In genomic region chr17:26949866-26950265, GRCm38 (mm10) we compare ENCODE assay signal across 9 mouse cellular contexts. TPM values are rescaled to one million over a fixed set of nuclear protein-coding genes. Genes with fewer than 3 reads are reported as not detected.
DNase-seq lines count a peak whose midpoint lies in the region; ATAC-seq lines count a peak whose summit lies in the region.
"Had no signal": no experiment of that assay in that cellular context is flagged by ENCODE, and none has a peak within 500 bp of the region (broad histone marks: within the 10 kb centered on the region; RNA-seq: fewer than 3 reads in every experiment).

No protein-coding gene starts in this region.

- H3K9me3 ChIP-seq in liver, embryonic 13.5 days (replicated peaks): no peaks in the 10 kb centered on the region
- no peaks in the 10 kb centered on the region for H3K9me3 ChIP-seq in liver, embryonic 11.5 days (ENCODE audit: control insufficient read depth, low read length)
- H3K9me3 ChIP-seq in embryonic facial prominence, embryonic 13.5 days: no peaks in the 10 kb centered on the region
- H3K9me3 ChIP-seq in hindbrain, embryonic 11.5 days (ENCODE audit: control insufficient read depth, low read length): no peaks in the 10 kb centered on the region
- H3K9me3 ChIP-seq in midbrain, embryonic 14.5 days (ENCODE audit: control insufficient read depth, low read length): no peaks in the 10 kb centered on the region

- ATAC-seq in liver, embryonic 13.5 days (ENCODE audit: low read depth): no peak
- no peak for ATAC-seq in liver, embryonic 11.5 days (replicated peaks; ENCODE audit: low FRiP score)
- ATAC-seq in embryonic facial prominence, embryonic 13.5 days (ENCODE audit: insufficient number of reproducible peaks, insufficient read depth, low FRiP score, low TSS enrichment, low read depth): no peak
- ATAC-seq in hindbrain, embryonic 11.5 days (ENCODE audit: low FRiP score): no peak
- no peak for ATAC-seq in midbrain, embryonic 14.5 days (ENCODE audit: low FRiP score, low TSS enrichment)

- peak overlapping the region; percentile 17; the same call in 1 of the 2 replicates for H3K9ac ChIP-seq in liver, embryonic 13.5 days
- H3K9ac ChIP-seq in liver, embryonic 11.5 days (ENCODE audit: low read depth, low read length): no peak overlapping the region
- H3K9ac ChIP-seq in embryonic facial prominence, embryonic 13.5 days: peak overlapping the region; percentile 54
- H3K9ac ChIP-seq in hindbrain, embryonic 11.5 days (ENCODE audit: low read depth, low read length): 0 out of 2 replicates have a peak overlapping the region, but pooled peaks have one; percentile 89
- H3K9ac ChIP-seq in midbrain, embryonic 14.5 days (replicated peaks; ENCODE audit: low read length): peak overlapping the region; percentile 32; the same call in 1 of the 2 replicates

- peaks cover 39% of the 10 kb centered on the region for H3K27me3 ChIP-seq in liver, embryonic 13.5 days
- H3K27me3 ChIP-seq in liver, embryonic 11.5 days (replicated peaks; ENCODE audit: control insufficient read depth, insufficient read depth, low read length): 0 out of 2 replicates have a peak, but pooled peaks cover 3% of the 10 kb centered on the region
- no peaks in the 10 kb centered on the region for H3K27me3 ChIP-seq in embryonic facial prominence, embryonic 13.5 days
- H3K27me3 ChIP-seq in hindbrain, embryonic 11.5 days (ENCODE audit: control insufficient read depth, insufficient read depth, low read length): no peaks in the 10 kb centered on the region
- H3K27me3 ChIP-seq in midbrain, embryonic 14.5 days (ENCODE audit: control insufficient read depth, insufficient read depth, low read length): no peaks in the 10 kb centered on the region

- peaks cover 91% of the 10 kb centered on the region for H3K4me1 ChIP-seq in liver, embryonic 13.5 days (replicated peaks)
- H3K4me1 ChIP-seq in liver, embryonic 11.5 days (replicated peaks; ENCODE audit: control insufficient read depth, insufficient read depth, low read length): peaks cover 63% of the 10 kb centered on the region
- peaks cover 79% of the 10 kb centered on the region for H3K4me1 ChIP-seq in embryonic facial prominence, embryonic 13.5 days
- H3K4me1 ChIP-seq in hindbrain, embryonic 11.5 days (replicated peaks; ENCODE audit: control insufficient read depth, insufficient read depth, low read length): peaks cover 50% of the 10 kb centered on the region
- peaks cover 73% of the 10 kb centered on the region for H3K4me1 ChIP-seq in midbrain, embryonic 14.5 days (ENCODE audit: control insufficient read depth, insufficient read depth, low read length)

- no peak for DNase-seq in liver, embryonic 13.5 days
- no peak for DNase-seq in liver, embryonic 11.5 days (ENCODE audit: low spot score)
- no peak for DNase-seq in hindbrain, embryonic 11.5 days (ENCODE audit: low spot score)
- DNase-seq in midbrain, embryonic 14.5 days: peak; percentile 15
- DNase-seq in thymus, adult 18-20 months: no peak
- no peak for DNase-seq in embryo, embryonic 10.5 days (ENCODE audit: low spot score)
- DNase-seq in adrenal gland, adult 18-20 months (ENCODE audit: low spot score in 2 of 2): no peak
- DNase-seq: heart, postnatal 14 days had no signal

- H3K36me3 ChIP-seq in liver, embryonic 13.5 days: 0 out of 2 replicates have a peak, but pooled peaks cover 2% of the 10 kb centered on the region
- H3K36me3 ChIP-seq in liver, embryonic 11.5 days (ENCODE audit: control insufficient read depth, insufficient read depth, low read length): no peaks in the 10 kb centered on the region
- peaks cover 10% of the 10 kb centered on the region for H3K36me3 ChIP-seq in embryonic facial prominence, embryonic 13.5 days
- H3K36me3 ChIP-seq in hindbrain, embryonic 11.5 days (ENCODE audit: control insufficient read depth, insufficient read depth, low read length): no peaks in the 10 kb centered on the region
- peaks cover 2% of the 10 kb centered on the region for H3K36me3 ChIP-seq in midbrain, embryonic 14.5 days (ENCODE audit: control insufficient read depth, insufficient read depth, low read length)

- no peak overlapping the region for H3K4me2 ChIP-seq in liver, embryonic 13.5 days
- H3K4me2 ChIP-seq in liver, embryonic 11.5 days: no peak overlapping the region
- H3K4me2 ChIP-seq in embryonic facial prominence, embryonic 13.5 days: peak overlapping the region; percentile 92
- peak overlapping the region; percentile 100; the same call in 1 of the 2 replicates for H3K4me2 ChIP-seq in hindbrain, embryonic 11.5 days (replicated peaks; ENCODE audit: low read depth, low read length)
- H3K4me2 ChIP-seq in midbrain, embryonic 14.5 days (ENCODE audit: low read length): peak overlapping the region; percentile 92

- H3K27ac ChIP-seq in liver, embryonic 13.5 days: peak overlapping the region; percentile 51
- H3K27ac ChIP-seq in liver, embryonic 11.5 days (ENCODE audit: low read depth, low read length): no peak overlapping the region
- peak overlapping the region; percentile 72 for H3K27ac ChIP-seq in embryonic facial prominence, embryonic 13.5 days
- peak overlapping the region; percentile 87; the same call in 1 of the 2 replicates for H3K27ac ChIP-seq in hindbrain, embryonic 11.5 days (ENCODE audit: low read depth, low read length)
- peak overlapping the region; percentile 93; the same call in 1 of the 2 replicates for H3K27ac ChIP-seq in midbrain, embryonic 14.5 days (replicated peaks; ENCODE audit: low read depth, low read length)

- WGBS in liver, embryonic 13.5 days (ENCODE audit: insufficient replicate concordance): 52% methylated on average over 5 of the region's 5 CpGs
- WGBS in liver, embryonic 11.5 days: 50% methylated on average over 5 of the region's 5 CpGs
- WGBS in embryonic facial prominence, embryonic 13.5 days: 37% methylated on average over 5 of the region's 5 CpGs
- 33% methylated on average over 5 of the region's 5 CpGs for WGBS in hindbrain, embryonic 11.5 days
- WGBS in midbrain, embryonic 14.5 days: 27% methylated on average over 5 of the region's 5 CpGs

- no peak overlapping the region for H3K4me3 ChIP-seq in liver, embryonic 13.5 days (replicated peaks)
- no peak overlapping the region for H3K4me3 ChIP-seq in liver, embryonic 11.5 days (ENCODE audit: low read depth, low read length)
- H3K4me3 ChIP-seq in embryonic facial prominence, embryonic 13.5 days: no peak overlapping the region; the same call in 1 of the 2 replicates
- peak overlapping the region; percentile 68; the same call in 1 of the 2 replicates for H3K4me3 ChIP-seq in hindbrain, embryonic 11.5 days (ENCODE audit: low read depth, low read length)
- H3K4me3 ChIP-seq in midbrain, embryonic 14.5 days (replicated peaks; ENCODE audit: low read depth, low read length): peak overlapping the region; percentile 69

RNA-seq across cellular contexts. Expression of gene Syngap1, which starts 8.8 kb away (rescaled TPM):
- 0.25 and 0.44 TPM in 2 replicates for polyA plus RNA-seq in liver, embryonic 13.5 days (2015; fragmentation: Nextera tagmentation; extraction: Ambion mirVana)
- 1.4 and 1.6 TPM in 2 replicates for polyA plus RNA-seq in liver, embryonic 11.5 days (2014; fragmentation: Nextera tagmentation; extraction: Ambion mirVana)
- polyA plus RNA-seq in embryonic facial prominence, embryonic 13.5 days (2015; fragmentation: Nextera tagmentation; extraction: Ambion mirVana): 3.4 and 3.7 TPM in 2 replicates
- 3.4 and 4.7 TPM in 2 replicates for polyA plus RNA-seq in hindbrain, embryonic 11.5 days (2014; fragmentation: Nextera tagmentation; extraction: Ambion mirVana)
- polyA plus RNA-seq in midbrain, embryonic 14.5 days (2014; fragmentation: Nextera tagmentation; extraction: Ambion mirVana): 5.5 and 9.7 TPM in 2 replicates
- total RNA-seq in adrenal gland, adult 18-20 months (2021): 10 to 100 TPM; 16.6 to 19.1 TPM

RNA-seq across cellular contexts. Expression of gene Cuta, which starts 10.5 kb away (rescaled TPM):
- 111 and 118 TPM in 2 replicates for polyA plus RNA-seq in liver, embryonic 13.5 days (2015; fragmentation: Nextera tagmentation; extraction: Ambion mirVana)
- 159 and 171 TPM in 2 replicates for polyA plus RNA-seq in liver, embryonic 11.5 days (2014; fragmentation: Nextera tagmentation; extraction: Ambion mirVana)
- polyA plus RNA-seq in embryonic facial prominence, embryonic 13.5 days (2015; fragmentation: Nextera tagmentation; extraction: Ambion mirVana): 162 and 180 TPM in 2 replicates
- 135 and 154 TPM in 2 replicates for polyA plus RNA-seq in hindbrain, embryonic 11.5 days (2014; fragmentation: Nextera tagmentation; extraction: Ambion mirVana)
- polyA plus RNA-seq in midbrain, embryonic 14.5 days (2014; fragmentation: Nextera tagmentation; extraction: Ambion mirVana): 99.2 and 108 TPM in 2 replicates
- 100 to 1,000 TPM; 129 to 141 TPM for total RNA-seq in adrenal gland, adult 18-20 months (2021)

RNA-seq across cellular contexts. Expression of gene Phf1, which starts 17.0 kb away (rescaled TPM):
- 1.4 and 1.6 TPM in 2 replicates for polyA plus RNA-seq in liver, embryonic 13.5 days (2015; fragmentation: Nextera tagmentation; extraction: Ambion mirVana)
- polyA plus RNA-seq in liver, embryonic 11.5 days (2014; fragmentation: Nextera tagmentation; extraction: Ambion mirVana): 3.2 and 3.4 TPM in 2 replicates
- polyA plus RNA-seq in embryonic facial prominence, embryonic 13.5 days (2015; fragmentation: Nextera tagmentation; extraction: Ambion mirVana): 12.7 and 15.4 TPM in 2 replicates
- polyA plus RNA-seq in hindbrain, embryonic 11.5 days (2014; fragmentation: Nextera tagmentation; extraction: Ambion mirVana): 4.5 and 5.5 TPM in 2 replicates
- 18.2 and 24.0 TPM in 2 replicates for polyA plus RNA-seq in midbrain, embryonic 14.5 days (2014; fragmentation: Nextera tagmentation; extraction: Ambion mirVana)
- 10 to 100 TPM; 45.4 to 46.7 TPM for total RNA-seq in adrenal gland, adult 18-20 months (2021)

RNA-seq across cellular contexts. Expression of gene Zbtb9, which starts 23.1 kb away (rescaled TPM):
- polyA plus RNA-seq in liver, embryonic 13.5 days (2015; fragmentation: Nextera tagmentation; extraction: Ambion mirVana): 6.3 and 7.0 TPM in 2 replicates
- polyA plus RNA-seq in liver, embryonic 11.5 days (2014; fragmentation: Nextera tagmentation; extraction: Ambion mirVana): 9.7 and 9.9 TPM in 2 replicates
- 16.0 and 16.1 TPM in 2 replicates for polyA plus RNA-seq in embryonic facial prominence, embryonic 13.5 days (2015; fragmentation: Nextera tagmentation; extraction: Ambion mirVana)
- polyA plus RNA-seq in hindbrain, embryonic 11.5 days (2014; fragmentation: Nextera tagmentation; extraction: Ambion mirVana): 10.5 and 13.2 TPM in 2 replicates
- polyA plus RNA-seq in midbrain, embryonic 14.5 days (2014; fragmentation: Nextera tagmentation; extraction: Ambion mirVana): 8.7 and 11.3 TPM in 2 replicates
- 1 to 10 TPM; 6.4 to 8.0 TPM for total RNA-seq in adrenal gland, adult 18-20 months (2021)

RNA-seq across cellular contexts. Expression of gene Kifc5b, which starts 33.0 kb away (rescaled TPM):
- polyA plus RNA-seq in liver, embryonic 13.5 days (2015; fragmentation: Nextera tagmentation; extraction: Ambion mirVana): 4.7 and 5.2 TPM in 2 replicates
- 8.6 and 8.7 TPM in 2 replicates for polyA plus RNA-seq in liver, embryonic 11.5 days (2014; fragmentation: Nextera tagmentation; extraction: Ambion mirVana)
- polyA plus RNA-seq in embryonic facial prominence, embryonic 13.5 days (2015; fragmentation: Nextera tagmentation; extraction: Ambion mirVana): 8.9 and 10.2 TPM in 2 replicates
- 4.6 and 5.9 TPM in 2 replicates for polyA plus RNA-seq in hindbrain, embryonic 11.5 days (2014; fragmentation: Nextera tagmentation; extraction: Ambion mirVana)
- 1.2 and 2.3 TPM in 2 replicates for polyA plus RNA-seq in midbrain, embryonic 14.5 days (2014; fragmentation: Nextera tagmentation; extraction: Ambion mirVana)
- 1 to 10 TPM; 1.1 to 1.2 TPM for total RNA-seq in adrenal gland, adult 18-20 months (2021)

Comparison
In these comparisons a context has a peak if more than half of its experiments do, and no peak if none do; other contexts are left out.
1. H3K4me2 ChIP-seq: peak in embryonic facial prominence, embryonic 13.5 days (single experiment), hindbrain, embryonic 11.5 days (single experiment) and midbrain, embryonic 14.5 days (single experiment); none in liver, embryonic 13.5 days (single experiment) and liver, embryonic 11.5 days (single experiment).
2. H3K4me3 ChIP-seq: peak in hindbrain, embryonic 11.5 days (single experiment) and midbrain, embryonic 14.5 days (single experiment); none in liver, embryonic 13.5 days (single experiment), liver, embryonic 11.5 days (single experiment) and embryonic facial prominence, embryonic 13.5 days (single experiment).